Mouse (Mus musculus) T-cell, adult 66 days (primary cell): ENCODE data around the gene Gm20850. TPM values are rescaled to one million over a fixed set of nuclear protein-coding genes. Genes with fewer than 3 reads are reported as not detected.

Experiments
- total RNA-seq, 2 experiments: library from RNA; stranded (reverse); gene quantifications; 3 replicates in 1 of 2; 4 replicates in 1 of 2; pipeline ENCODE4 v1.2.4; 2023

The Gm20850 gene
- total RNA-seq: not detected

DNA sequence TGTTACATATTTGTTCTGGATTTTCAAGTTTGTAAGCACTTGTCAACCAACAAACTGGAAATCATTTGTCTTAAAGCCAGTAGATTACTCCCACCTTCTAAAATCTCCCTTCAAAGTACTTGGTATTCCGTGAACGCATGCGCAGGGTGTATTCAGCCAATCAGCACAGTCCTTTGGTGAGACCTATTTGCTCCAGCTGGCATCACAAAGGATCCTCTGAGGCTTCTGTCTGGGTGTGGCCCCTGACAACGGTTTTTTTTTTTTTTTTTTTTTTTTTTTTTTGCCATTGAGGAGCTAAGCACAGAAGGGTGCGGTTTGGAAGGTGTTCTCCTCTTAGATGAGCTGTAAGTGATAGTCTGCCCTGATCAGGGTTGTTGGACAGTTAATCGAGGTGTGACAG lies at the start of gene Gm20850:
TSS of gene Gm20850 (plus strand) at position 301 of the 400 bp plus-strand sequence.

